Mouse (Mus musculus) fat pad, adult 2 months (tissue): ENCODE measurements around the gene Usp39.

Experiments
- DNase-seq: peaks from one replicate; pipeline ENCODE4 v3.0.0-alpha.2; 2011; ENCODE audit warnings: low read depth, low spot score; ENCODE audit errors: extremely low read depth

The Usp39 gene

DNA sequence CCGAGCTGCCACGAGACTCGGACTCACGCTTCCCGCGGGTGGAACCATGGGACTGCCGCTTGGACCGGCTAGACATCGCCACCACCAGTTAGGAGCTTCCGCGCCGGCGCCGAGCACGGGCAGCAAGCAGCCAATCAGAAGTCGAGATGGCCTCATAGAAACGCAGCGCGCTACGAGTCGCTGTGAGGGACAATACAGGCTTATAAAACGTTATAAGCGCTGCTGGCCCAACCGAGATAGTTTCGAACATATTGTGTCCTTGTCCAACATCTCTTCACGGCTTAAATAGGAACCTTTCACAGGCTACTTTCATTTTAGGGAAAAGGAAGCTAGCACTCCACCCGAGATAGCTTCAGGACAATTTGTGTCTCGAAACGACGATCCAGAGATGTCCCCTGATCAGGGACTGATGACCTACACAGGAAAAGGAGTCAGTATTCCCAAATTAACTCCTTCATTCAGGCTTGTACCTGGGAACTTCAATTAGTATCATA lies at the start of gene Usp39:
Gene Usp39, minus strand, starts transcription at position 111 of the 494 bp plus-strand sequence.
- DNase-seq: peak; percentile 54

DNA sequence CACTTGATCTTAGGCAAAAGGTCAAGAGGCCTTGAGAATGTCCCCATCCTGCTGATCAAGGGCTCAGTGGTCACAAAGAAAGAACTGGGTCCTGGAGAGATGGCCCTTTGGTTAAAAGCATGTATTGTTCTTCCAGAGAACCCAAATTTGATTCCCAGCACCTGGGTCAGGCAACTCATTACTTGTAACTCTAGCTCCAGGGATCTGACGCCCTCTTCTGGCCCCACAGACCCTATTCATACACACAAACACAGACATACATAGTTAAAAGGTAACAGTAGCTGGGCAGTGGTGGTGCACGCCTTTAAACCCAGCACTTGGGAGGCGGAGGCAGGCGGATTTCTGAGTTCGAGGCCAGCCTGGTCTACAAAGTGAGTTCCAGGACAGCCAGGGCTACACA lies 47.4 kb upstream of the Usp39 start:
- no peak for DNase-seq

DNA sequence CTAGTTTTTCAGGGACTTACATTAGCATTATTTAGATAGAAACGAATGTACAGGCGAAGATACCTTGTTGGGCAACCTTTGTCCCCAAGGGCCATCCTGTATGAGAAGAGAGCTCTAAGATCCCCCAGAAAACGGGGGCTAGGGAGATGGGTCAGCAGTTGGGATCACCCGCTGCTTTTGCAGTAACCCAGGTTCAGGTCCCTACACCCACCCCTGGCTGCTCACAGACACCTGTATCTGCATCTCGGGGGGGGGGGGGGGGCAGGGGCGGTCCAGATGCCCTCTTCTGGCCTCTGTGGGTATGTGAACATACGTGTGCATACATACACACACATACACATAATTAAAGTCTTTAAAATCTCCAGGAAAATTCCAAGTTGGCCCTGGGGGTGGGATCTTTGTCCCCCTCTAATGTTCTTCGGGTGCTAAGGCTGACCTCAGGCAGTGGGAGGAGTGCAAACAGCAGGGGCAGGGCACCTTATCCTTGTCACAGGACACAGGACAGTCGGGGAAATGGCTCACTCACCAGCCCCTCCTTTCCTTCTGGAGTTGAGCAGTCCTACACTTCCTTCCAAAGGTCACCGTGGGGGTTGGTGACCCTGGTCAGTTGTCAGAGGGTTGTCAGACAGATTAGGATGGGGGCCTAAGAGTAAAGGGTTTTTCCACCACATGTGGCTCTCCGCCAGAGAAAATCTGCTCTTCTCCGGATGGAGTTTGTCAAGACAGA lies 46.0 kb upstream of the Usp39 start:
- DNase-seq: no peak

DNA sequence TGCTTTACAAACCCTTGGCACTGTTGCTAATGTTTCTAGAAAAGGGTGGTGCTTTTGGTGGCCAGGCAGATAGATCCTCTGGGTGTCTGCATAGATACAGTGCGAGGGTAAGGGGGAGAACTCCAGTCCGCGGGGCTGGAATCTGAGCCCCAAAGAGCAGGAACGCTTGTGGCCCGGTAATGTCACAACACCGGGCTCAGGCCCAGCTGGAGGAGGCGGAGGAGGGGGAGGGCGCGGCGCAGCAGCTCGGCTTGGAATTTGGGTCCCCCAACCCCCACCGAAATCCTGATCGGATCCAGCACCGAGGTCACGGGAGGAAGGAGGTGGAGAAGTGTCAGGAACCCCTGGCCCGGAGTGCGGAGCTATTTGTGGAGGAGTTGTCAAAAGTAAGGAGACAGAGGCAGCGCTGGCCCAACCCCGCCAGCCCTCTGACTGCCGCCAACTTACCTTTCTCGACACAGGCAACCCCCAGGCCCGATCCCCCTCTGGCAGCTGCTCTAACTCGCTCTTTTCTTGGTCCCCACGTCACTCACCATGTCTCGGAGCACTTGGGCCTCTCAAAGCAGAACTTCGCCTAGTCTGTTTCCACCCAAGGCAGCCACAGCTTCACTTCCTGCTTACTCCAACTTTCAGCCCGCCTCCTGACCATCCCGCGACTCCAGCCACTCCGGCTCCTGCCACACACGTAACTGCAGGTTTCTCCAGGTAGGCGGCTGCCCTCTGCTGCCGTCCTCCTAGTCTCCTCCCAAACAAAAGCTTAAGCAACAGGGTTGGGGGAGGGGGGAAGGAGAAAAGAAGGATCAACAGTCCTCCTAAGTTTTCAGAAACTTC lies 45.2 kb upstream of the Usp39 start, which contains the start of gene Vamp8:
Gene Vamp8, minus strand, starts transcription at position 763 of the 831 bp plus-strand sequence.
- no peak for DNase-seq

DNA sequence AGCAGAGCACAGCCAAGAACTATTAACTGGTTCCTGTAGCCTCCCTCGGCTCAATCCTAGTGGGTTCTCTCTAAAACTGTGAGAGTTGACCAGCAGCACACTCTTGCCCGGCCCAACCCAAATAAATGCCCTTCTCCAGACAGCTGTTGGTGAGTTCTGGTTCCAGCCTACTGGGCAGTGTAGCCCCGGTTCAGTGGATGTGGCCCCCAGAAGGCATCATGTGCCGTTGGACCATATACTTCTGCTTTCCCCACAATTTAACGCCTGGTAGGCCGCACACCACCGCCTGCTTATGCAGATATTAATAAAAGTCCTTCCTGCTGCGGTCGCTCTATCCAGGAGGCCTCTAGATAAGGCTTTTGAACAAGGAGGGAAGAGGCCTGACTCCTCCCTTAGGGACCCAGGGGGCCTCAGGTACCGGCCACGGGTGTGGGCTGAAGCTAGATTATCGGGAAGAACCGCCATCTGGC lies 44.5 kb upstream of the Usp39 start:
- DNase-seq: no peak

DNA sequence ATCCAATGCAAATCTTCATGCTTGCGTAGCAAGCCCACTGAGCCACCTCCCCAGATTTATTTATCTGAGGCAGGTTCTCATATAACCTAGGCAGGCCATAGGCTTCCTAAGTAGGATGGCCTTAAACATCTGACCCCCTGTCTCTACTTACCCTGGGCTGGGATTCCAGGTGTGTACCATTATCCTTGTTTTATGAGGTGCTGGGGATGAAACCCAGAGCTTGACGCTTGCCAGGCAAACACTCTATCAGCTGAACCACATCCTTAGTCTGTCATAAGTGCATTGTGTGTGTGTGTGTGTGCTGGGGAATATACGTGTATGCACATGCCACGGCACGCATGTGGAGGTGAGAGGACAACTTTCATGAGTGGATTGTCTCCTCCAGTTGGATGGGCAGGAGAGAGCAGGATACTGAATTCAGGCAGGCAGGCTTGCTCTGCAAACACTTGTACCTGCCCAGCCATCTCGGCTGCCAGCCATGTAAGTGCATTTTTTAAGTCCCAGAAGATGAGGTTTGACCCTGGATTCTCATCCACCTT lies 43.9 kb upstream of the Usp39 start:
- no peak for DNase-seq

DNA sequence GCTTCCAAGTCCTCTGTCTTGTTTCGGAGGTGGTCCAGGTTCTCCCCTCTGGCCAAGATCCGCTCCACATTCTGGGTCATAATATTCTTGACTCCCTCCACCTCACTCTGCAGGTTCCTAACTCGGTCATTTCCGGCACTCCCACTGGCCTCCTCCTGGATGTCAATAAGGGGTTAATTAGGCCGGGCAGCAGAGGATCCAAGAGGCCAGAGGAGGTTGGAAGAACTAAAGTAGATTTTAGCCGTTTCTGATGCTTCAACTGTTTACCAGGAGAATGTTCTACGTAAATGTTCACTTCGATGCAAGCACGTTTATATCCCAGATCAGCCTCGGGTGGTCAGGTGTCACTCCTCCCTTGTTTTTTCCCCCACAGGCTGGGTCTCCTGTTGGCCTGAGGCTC lies 43.3 kb upstream of the Usp39 start:
- no peak for DNase-seq

DNA sequence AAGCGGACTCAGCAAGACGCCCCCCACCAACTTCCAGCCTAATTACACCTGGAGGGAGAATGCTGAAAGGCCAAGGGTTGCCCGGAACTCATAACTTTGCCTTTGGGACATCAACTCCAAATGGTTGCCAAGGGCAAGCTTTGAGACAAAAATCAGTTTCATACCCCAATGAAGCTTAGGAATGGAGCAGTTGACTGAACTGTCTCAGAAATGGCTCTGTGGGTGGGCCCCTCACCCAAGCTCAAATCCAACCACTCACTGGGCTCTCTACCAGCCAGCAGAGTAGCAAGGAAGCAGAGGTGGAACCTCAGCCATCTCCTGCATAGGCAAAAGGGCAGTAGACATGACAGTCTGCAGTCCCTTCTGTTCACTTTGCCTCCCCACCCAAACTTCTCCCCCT lies 42.8 kb upstream of the Usp39 start:
- DNase-seq: no peak

DNA sequence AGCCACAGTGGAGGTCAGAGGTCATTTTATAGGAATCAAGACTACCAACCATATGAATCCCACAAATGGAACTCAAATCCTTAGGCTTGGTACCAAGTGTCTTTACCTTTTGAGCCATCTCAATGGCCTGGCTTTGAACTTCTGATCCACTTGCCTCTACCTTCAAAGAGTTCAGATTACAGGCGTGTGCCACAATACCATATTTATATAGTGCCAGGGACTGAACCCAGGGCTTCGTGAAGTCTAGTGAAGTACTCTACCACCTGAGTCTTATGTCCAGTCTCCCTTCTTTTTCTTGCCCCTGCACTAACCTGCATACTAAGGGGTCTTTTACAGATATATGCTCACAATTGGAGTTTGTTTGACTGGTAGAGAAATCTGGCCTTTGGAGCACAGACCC lies 41.6 kb upstream of the Usp39 start:
- no peak for DNase-seq

DNA sequence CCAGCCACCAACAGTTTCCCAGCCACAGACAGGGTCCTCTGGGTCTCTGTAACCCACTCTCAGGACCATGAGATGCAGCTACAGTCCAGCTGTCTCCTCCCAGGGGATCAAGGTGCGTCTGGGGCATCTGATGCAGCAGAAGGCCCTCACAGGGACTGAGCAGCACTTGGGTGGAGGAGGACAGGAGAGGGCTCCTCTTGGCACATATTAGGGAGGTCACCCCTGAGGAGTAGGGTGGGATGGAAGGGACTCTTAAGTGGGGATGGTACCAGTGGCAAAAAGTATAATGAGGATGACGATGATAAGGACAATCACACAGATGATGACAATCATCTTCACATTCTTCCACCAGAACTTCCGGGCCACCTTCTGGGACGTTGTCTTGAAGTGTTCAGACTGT lies 40.3 kb upstream of the Usp39 start:
- no peak for DNase-seq

DNA sequence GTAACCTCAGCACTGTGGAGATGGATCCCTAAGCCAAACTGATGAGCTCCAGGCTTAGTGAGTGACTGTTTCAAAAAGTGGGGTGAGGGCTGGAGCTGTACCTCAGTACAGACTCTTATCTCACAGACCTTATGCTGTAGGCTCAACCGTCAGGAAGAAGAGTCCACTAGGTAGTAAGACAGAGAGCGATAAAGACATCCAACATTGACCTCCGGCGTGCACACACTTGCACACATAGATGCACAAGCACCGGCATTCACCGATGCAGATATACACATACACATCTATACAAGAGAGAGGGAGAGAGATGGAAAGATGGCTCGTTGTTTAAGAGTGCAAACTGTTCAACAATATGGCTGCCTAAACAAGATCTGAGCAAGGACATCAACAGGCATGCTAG lies 39.0 kb upstream of the Usp39 start:
- DNase-seq: no peak

DNA sequence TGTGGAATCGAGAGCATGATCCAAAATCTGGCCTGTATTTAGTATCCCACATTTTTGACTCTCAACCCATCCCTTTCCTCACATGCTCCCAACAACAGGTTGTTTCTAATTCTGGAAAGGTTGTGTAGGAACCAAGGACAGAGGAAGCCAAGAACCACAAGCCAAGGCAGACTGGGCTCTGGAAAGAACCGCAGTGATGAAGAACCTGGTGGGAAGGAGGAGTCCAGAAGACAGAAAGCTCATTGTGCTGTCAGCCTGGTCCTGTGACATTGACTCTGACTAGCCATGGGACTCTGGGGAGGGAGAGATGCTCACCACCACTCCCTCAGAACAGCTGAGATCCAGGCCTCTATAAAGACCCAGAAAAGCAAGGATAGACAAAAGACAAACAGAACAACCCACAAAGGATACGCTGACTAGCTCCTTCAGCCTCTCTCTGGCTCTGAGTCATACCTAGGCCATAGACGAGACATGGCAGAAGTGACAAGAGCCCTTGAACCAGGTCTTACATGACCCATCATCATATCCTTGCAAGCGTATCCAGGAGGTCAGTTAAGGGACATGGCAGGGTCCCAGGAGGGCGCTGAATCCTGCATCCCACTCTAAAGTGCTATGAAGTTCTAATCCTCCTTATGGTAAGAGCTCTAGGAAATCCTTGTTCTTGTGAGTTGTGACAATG lies 38.3 kb upstream of the Usp39 start:
- DNase-seq: no peak

DNA sequence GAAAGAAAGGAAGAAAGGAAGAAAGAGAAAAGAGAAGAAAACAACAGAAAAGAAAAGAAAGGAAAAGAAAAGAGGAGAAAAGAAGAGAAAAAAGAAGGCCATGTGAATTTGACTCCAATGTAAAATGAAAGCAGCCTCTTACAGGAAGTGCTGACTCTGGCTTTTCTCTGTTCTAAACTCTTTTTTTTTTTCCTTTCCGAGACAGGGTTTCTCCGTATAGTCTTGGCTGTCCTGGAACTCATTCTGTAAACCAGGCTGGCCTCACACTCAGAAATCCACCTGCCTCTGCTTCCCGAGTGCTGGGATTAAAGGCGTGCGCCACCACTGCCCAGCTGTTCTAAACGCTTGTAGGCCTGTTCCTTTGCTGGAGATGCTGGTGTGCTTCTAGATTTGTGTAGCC lies 37.5 kb upstream of the Usp39 start:
- no peak for DNase-seq

DNA sequence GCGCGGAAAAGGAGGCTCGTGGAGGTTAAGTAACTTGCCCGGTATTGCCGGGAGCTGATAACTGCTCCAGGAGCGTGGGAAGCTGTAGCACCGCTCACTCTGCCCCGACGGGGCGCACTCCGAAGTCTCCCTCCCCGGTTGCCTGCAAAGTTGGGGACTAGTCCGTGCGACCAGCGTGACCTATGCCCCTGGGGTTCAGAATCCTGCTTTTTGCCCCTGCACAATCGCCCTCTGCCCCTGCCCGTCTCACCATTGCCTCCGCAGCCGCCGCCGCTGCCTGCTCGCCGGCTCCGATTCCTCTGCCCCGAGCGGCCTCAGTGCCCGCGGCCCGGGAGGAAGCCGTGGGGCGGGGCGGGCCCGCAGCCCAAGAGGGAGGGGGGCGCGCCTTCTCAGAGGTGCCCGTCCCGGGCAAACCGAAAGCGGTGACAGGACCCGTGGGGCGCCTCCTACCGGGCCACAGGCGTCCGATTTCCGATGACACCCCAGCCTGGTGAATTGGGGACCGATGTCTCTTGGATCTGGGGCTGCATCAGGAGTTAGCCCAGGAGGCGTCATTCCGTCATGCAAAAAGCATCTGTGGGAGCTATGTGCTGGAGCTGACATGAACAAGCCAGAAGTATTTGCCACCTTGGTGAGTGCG lies 35.3 kb upstream of the Usp39 start, which contains the start of gene Vamp5:
Gene Vamp5, minus strand, starts transcription at position 338 of the 640 bp plus-strand sequence.
- DNase-seq: no peak

DNA sequence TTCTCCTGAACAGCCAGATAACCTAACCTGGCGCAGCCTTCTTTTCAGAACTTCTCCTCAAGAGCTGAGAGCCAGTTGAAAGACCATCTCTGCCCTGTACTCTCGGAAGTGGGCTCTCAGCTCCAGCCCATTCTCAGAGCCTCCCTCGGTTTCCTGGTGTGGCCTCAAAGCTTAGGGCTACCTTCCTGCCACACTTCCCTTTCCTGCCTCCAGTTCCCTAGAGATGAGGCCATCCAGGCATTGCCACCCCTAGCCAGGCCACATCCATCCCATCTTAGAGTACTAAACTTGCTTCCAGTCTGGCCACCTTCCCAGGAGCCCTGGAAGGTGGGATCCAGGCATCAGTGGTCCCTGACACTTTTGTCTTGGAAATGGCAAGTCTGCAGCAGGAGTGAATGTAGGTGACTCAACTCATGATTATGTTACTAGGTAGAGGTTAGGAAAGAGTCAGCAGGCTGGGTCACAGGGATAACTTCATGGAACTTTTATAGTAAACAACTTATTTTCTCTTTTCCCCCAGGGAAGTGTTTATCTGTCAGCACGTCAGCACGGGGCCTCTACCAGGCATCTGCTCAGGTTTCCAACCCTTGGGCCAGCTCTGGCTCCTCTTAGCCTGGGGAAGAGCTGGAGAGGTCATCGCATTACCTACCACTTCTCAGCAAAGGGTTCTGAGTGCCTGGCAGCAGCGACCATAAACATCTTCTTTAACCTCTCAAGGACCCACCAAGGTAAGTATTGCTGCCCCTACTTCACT lies 34.6 kb upstream of the Usp39 start:
- no peak for DNase-seq

DNA sequence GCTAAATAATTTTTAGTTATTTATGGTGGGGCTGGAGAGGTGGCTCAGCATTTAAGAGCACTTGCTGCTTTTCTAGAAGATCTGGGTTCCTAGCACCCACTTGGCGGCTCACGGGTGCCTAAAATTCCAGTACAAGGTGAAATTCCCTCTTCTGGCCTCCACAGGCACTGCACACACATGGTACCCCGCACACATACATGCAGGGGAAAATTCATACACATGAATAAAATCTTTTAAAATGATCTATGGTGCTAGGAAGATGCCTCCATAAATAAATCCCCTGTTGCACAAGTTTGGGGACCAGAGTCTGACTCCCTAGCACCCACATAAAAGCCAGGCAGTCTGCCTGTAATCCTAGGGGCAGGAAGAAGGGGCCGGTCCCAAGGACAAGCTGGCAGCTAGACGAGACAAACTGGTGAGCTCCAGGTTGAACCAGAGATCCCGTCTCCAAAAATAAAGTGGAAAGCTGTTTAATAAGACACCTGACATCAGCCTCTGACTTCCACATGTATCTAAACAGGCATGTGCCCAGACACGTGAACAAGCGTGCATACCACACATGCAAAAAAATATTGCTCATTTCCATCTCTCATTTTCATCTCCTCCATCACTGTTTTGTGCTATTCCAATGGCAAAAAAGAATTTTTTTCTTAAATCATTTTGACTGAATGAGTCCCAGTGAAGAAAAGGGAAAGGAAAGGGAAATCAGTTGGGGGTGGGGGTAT lies 33.7 kb upstream of the Usp39 start:
- DNase-seq: no peak

DNA sequence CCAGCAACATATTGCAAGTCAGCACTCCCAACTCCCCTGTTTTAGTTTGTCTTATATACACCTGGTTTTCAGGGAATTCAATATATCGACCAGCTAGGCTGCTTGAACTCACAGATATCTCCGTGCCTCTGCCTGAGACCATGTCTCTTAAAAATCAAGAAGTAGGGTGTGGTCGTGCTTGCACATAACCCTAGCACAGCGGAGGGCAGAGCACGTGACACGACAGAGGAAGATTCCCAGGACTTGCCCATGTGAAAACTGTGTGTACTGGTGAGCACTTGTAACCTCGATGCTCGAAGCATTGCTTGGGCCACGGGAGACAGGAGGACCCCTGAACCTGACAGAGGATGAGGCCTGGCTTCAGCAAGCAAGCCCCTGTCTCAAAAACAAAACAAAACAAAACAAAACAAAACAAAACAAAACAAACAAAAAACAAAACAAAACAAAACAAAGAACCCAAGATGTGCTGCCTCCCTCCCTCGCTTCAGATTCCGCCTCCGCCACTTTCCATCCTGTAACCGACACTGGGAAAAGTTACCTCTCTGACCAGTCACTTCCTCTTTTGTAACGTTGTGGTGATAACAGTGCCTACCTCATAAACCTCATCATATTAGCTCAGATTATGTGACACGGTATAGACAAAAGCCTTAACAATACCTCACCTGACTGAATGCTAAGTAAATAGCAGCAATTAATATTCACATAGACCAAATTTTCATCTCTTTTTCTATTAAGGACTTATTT lies 30.0 kb upstream of the Usp39 start:
- DNase-seq: no peak

DNA sequence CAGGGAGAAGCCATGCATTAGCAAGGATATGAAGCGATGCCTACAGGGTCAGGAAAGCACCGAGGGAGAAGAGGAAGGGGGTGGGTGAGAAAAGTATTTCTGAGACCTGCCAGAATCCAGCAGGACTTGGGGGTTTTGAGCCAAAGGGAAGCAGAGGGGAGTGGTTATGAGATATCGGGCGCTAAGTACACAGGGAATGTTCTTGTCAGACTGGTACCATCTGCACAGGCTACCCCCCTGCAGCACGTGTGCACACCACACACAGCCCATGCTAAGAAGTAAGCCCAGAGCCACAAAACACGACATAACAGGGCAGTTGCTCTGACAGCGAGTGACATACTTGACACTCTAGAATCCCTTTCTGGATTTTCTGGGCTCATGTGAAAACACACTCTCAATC lies 29.2 kb upstream of the Usp39 start:
- no peak for DNase-seq

DNA sequence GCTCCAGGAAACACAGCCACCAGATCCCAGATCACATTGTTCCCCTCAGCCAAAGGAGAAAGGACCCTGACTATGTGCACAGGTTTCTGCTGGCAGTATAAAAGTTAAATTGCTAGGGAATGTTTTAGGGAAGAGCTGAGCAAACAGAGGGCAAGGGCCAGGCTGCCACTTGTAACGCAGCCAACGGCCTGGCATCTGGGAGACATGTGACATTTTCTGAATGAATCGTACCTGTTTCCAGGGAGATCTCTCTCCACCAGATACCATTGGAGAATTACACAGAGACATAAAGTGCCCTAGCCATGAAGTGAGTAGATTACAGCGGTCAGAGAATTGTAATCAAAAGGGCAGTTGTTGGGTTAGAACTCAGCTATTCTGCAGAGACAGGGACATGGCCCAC lies 28.2 kb upstream of the Usp39 start:
- no peak for DNase-seq
